Mouse (Mus musculus): ENCODE measurements around the gene Rbm15.

DNA sequence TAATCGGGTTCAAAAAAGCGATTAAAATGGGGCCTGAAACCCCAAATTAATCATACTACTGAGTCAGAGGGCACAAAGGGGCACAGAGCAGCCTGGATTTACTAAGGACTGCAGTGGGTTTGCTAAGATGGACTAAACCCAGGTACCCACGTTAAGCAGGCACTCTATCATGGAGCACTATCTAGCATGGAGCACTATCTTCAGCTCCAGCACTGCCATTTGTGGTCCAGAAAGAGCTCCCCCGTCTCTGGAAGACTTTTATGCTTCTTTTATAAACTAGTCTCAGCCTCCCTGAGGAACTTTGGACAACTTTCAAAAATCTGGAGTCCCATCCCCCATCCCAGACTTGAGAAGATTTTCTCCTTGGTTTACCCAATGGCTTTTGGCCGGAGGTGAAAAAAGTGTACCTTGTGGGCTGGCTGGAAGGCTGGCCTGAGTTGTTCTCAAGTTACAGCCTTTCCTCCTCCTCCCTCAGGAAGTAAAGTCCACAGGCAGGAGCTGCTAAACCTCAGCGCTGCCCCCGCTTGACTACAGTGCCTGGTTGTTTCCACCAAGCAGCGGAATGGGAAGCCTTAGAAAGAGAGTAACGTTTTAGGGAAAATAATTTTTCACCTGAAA lies 42.6 kb downstream of the Rbm15 start, which contains the start of gene Slc16a4:
- no peak for TF ChIP-seq CTCF (conservative IDR thresholded peaks at IDR 0.05; ENCODE audit: low read length)
- TF ChIP-seq POU5F1 (IDR thresholded peaks at IDR 0.05; ENCODE audit: borderline replicate concordance, low read length), result no peak
- TF ChIP-seq NANOG (IDR thresholded peaks at IDR 0.05; ENCODE audit: borderline replicate concordance, low read length), result no peak

All from E14TG2a.4 (cell line).